Mouse (Mus musculus) spleen, adult 2 months (tissue): ENCODE measurements around the gene Ankrd54.

Experiments used
- CTCF ChIP-seq: fragments of 200-500 bp; IDR thresholded peaks from 2 replicates; pipeline ENCODE4 v1.5.1; 2011; ENCODE audit warnings: mild to moderate bottlenecking, inconsistent platforms; ENCODE audit not compliant: insufficient read depth, insufficient read length, insufficient replicate concordance; ENCODE audit errors: extremely low read depth
- POLR2A ChIP-seq: fragments of 200-500 bp; IDR thresholded peaks from 2 replicates; pipeline ENCODE4 v1.6.1; 2011; ENCODE audit warnings: low read depth, low read length, inconsistent platforms

DNA sequence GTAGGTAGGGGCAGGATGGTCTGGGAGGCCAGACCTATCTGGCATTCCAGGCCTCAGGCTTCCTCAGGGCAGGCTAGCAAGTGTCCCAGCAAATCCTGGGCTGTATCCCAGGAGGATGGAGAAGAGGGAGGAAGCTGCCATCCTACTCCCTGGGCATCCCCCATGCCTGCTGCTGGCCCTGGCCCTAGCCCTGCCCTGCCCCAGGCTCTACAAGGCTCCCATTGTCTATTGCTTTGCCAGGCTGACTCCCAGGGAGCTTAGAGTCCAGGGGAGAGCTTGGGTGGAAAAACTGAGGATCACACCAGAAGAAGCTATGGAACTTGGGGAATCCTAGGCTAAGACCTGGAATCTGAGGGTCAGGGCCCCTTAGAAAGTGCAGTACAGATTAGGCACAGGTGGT is 38.8 kb upstream of the Ankrd54 start:
- TF ChIP-seq POLR2A (no peak), CTCF (no peak)
